Mouse (Mus musculus) testis, postnatal 14 days (tissue): Measurements from ENCODE around the gene Rab37.
A peak's percentile ranks its signal among the peaks of the same experiment; 100 is the strongest.

Experiments used
- DNase-seq: peaks from one replicate; pipeline ENCODE4 v3.0.0; 2021; ENCODE audit warnings: low spot score

Gene Rab37

GRCm38 (mm10) chr11:115164976-115165374, 73.7 kb downstream of the Rab37 start:
- no peak for DNase-seq

GRCm38 (mm10) chr11:115166776-115167175, 75.5 kb downstream of the Rab37 start:
- no peak for DNase-seq

DNA sequence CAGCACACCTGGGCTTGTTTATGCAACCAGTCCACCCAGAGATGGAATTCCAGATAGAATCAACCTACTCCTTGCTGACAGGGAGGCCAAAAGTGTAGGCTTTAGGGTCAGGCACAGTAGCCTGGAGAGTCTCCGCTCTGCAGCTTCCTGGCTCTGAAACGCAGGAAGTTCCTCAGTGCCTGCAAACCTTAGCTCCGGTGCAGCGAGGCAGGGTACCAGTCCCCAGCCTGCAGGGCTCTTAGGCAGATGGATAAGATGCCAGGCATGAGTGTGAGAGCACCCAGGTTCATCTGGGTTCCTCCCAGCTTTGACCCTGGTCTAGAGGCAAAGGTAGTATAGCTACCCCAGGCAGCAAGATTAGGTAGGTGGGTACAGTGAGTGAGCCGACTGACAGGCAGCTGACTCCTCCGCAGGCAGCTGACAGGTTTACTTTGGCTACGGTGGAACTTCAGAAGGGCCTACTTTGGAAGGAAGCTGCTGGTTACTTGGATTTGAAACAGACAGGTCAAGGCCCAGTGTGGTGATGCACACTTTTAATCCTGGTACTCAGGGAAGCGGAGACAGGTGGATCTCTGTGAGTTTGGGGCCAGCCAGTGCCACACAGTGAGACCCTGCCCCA, 76.5 kb downstream of the Rab37 start:
- no peak for DNase-seq

DNA sequence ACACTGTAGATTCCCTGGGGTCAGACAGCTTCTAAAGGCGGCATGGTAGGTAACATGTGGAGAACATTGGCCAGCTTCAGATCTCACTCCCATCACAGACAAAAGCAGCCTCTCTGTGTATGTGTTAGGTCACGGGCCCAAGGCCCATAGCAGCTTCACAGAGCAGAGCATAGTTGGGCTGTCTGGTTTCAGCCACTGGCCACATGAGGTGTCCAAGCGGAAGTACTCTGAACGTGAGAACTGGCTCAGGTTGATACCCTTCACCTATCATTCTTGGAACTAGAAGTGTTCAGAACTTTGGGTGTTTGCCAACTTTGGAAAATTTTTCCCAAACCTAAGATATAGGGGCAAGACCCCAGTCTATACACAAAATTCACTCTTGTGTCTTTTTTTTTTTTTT, 78.2 kb downstream of the Rab37 start:
- no peak for DNase-seq

- DNase-seq: no peak
Observed at GRCm38 (mm10) chr11:115171125-115171524, 79.9 kb downstream of the Rab37 start.

- DNase-seq: no peak
Observed at GRCm38 (mm10) chr11:115172825-115173287, 81.6 kb downstream of the Rab37 start.

GRCm38 (mm10) chr11:115173549-115174339, 82.5 kb downstream of the Rab37 start:
- DNase-seq: no peak

DNA sequence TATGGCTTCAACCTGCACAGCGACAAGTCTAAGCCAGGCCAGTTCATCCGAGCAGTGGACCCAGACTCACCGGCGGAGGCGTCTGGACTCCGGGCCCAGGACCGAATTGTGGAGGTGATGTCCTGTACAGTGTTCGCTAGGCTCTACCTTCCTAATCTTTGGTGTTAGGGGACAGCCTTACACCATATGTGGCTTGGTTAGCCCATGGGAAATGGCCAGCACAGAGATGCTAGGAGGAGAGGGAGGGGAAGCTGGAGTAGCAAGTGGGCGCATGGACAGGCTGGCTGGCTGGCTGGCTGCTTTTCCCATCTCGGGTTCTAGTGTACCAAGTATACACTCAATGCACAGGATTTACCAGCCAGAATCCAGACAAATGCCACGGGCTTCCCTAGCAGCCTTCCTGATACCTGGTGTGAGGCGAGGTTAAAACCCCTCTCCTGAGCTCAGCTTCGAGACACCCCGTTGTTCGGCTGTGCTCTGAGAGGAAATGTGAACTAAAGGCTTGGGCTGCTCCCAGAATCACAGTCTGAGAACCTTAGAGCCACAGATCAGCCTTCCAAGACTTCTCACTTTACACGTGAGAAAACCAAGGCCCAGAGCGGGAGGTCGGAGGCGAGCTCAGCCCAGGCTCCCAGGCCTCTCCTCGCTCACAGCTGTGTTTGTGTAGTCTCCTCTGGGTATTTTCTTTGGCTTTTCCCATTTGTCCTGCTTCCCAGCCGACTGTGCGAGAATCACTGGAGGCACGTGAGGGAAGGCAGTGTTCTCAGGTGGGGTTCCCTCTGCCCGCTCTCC, 85.4 kb downstream of the Rab37 start:
- DNase-seq: no peak

DNA sequence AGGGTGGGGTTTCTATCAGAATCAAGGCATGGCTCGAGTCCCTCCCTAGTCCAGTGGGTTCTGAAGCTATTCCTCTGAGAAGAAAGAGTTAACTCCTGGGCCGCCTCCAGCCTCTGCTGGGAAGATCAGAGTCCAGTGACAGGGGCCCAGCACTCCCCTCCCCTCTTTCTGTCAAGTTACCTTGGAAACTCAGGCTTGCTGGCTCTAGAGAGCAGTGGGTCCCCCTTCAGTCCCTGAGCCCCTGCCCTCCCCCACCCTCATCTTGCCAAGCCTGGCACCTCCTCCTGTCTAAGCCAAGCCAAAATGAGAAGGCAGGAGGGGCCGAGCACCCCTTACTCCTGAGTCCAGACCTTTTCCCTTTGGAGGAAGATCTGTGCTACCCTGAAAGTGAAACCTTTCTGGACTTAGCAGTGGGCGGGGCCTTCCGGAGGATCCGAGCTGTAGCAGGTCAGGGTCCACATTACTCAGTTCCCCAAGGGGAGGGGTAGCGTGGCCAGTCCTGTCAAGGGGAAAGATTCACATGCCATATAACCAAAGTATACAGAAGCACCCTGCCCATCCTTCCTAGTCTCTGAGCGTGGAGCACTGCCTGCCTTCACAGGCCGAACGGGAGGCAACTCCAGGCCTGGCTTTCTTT, 86.4 kb downstream of the Rab37 start:
- no peak for DNase-seq

GRCm38 (mm10) chr11:115178766-115179165, 87.5 kb downstream of the Rab37 start:
- no peak for DNase-seq

- DNase-seq: no peak
Observed at GRCm38 (mm10) chr11:115179191-115179590, 88.0 kb downstream of the Rab37 start.

DNA sequence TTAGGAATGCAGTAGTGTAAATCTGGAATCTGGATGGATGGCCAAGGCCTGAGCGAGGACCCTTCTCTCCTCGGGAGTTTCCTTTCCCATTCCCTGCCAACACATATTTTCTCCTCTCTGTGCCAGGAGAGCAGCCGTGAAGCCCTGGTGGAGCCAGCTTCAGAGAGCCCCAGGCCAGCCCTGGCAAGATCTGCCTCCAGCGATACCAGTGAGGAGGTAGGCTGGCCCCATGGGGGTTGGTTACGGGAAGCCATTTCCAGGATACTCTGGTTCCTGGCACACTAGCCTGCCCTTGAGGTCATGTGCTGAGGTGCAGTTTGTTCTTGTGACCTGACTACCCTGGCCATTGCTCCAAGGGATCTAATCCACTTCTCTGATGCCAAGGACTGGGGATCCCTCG, 88.7 kb downstream of the Rab37 start:
- DNase-seq: no peak

- DNase-seq: peak; percentile 53
Observed at GRCm38 (mm10) chr11:115181913-115182638, 90.8 kb downstream of the Rab37 start.

DNA sequence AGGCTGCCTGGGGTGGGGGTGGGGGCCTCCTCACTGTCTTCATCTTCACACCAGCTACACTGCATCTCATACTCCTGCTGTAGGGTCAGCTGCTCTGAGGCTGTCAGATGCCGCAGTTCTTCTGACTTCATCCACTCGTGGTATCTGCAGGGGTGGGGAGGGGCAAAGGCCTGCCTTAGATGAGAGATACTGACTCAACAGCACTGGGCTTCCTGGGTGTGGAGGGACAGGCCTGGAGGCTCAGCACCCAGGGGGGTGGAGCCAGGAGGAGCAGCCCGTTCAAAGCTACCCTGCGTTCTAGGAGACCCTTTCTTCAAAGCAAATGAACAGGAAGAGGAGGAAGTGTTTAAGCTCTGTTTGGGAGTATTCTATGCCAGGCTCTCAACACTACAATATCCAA, 93.7 kb downstream of the Rab37 start:
- no peak for DNase-seq

DNA sequence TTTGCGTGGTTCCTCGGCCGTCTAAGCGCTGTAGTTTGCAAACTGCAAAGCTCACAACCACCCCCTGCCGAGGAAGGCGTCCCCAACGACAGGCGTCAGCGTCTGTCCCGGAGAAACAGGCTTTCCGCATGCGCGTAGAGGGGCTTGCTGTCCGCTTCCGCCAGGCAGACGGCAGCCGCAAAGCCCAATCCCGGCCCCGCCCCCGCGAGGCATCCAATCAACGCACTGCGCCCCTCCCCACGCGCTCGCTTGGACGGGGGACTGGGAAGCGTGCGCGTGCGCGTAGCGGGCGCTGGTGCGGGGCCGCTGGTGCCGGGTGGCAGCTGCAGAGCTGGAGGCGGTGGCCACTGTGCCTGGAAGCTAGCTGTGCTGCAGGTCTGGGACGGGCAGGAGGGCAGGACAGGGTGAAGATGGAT, 96.0 kb downstream of the Rab37 start, which contains the start of gene Tmem104:
TSS of gene Tmem104 (plus strand) at position 264 of the 416 bp plus-strand sequence.
- DNase-seq: peak; percentile 98

GRCm38 (mm10) chr11:115187693-115188092, 96.5 kb downstream of the Rab37 start, which contains the start of gene Nat9:
Gene Nat9 (minus strand): TSS chr11:115187859.
- no peak for DNase-seq

- no peak for DNase-seq
Observed at GRCm38 (mm10) chr11:115188539-115189231, 97.5 kb downstream of the Rab37 start.

DNA sequence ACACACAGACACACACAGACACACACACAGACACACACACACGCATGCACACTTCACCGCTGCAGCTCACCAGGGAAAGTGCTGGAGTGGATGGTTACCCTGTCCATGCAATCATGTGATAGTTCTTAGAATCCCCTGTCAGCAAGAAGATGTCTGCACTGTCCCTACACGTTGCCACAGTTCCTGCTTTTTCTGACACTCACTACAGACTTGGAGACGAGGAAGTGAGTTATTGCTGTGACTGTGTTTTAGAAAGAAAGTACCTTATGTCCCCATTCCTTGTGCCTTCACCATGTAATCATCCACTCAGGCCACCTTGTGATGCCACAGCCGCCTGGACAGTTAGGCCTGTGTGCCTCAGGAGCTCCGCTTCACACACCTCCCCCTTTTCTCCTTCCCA, 98.1 kb downstream of the Rab37 start:
- DNase-seq: no peak

DNA sequence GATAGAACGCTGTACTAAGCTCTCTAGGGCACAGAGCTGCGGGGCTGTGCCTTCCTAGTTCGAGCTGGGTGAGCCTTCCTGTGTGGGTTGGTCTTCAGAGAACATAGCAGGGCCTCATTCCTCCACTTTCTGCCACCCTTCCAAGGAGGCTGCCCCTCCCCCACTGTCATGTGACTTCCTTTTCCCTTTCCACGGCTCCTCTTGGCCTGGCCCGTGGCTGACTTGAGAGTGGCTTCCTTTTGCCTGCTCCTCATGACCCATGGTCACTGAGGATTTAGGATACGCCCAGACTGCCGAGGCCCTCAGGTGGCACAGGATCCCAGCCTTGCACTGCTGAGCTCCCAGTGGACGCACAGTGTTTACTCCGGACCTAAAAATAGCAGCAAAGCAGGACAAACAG, 100.9 kb downstream of the Rab37 start:
- no peak for DNase-seq

DNA sequence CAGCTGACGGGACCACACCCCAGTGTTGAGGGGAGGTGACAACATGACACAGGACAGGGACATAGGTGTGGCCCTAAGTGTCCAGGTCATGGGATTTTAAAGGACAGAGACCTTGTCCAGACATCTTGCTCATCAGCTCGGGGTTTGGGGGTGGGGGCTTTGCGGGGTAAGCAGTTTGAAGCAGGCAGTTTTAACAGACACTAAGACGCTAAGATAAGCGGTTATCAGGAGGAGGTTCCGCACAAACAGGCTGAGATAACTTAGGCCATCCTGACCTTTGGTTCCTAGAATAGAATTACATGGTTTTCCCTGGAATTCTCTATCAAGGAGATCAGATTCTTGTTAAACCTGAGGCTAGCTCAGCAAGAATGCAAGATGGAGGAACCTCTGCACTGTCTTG, 103.5 kb downstream of the Rab37 start:
- DNase-seq: no peak

- no peak for DNase-seq
Observed at GRCm38 (mm10) chr11:115195933-115196332, 104.7 kb downstream of the Rab37 start.
